Mouse (Mus musculus): Measurements from ENCODE around the gene Gsto1.
A peak's percentile ranks its signal among the peaks of the same experiment; 100 is the strongest.
"Not testable (repeated sequence)": the region's sequence is repeated elsewhere in the genome, so short reads cannot be mapped to it uniquely, and the experiment has no call there.

The Gsto1 gene

GRCm38 (mm10) chr19:47854796-47855783 is at the start of gene Gsto1:
TSS of gene Gsto1 (plus strand) at chr19:47854970.
- DNase-seq: peak; percentile 93 to 94

- no peak for DNase-seq
Observed at GRCm38 (mm10) chr19:47812091-47812490, 42.7 kb upstream of the Gsto1 start.

- no peak for DNase-seq
Observed at GRCm38 (mm10) chr19:47814721-47815120, 40.0 kb upstream of the Gsto1 start.

GRCm38 (mm10) chr19:47817692-47818091 is 37.1 kb upstream of the Gsto1 start:
- DNase-seq: no peak

GRCm38 (mm10) chr19:47820832-47821493 is 33.8 kb upstream of the Gsto1 start:
- DNase-seq: peak; percentile 63 to 67

GRCm38 (mm10) chr19:47821494-47821872 is 33.3 kb upstream of the Gsto1 start:
- no peak for DNase-seq

- DNase-seq: peak in 1 of 2 experiments; percentile 45
Observed at GRCm38 (mm10) chr19:47822143-47822796, 32.5 kb upstream of the Gsto1 start.

- DNase-seq: no peak
Observed at GRCm38 (mm10) chr19:47824026-47824425, 30.7 kb upstream of the Gsto1 start.

GRCm38 (mm10) chr19:47829913-47830450 is 24.8 kb upstream of the Gsto1 start:
- DNase-seq: no peak

- no peak for DNase-seq
Observed at GRCm38 (mm10) chr19:47831111-47831510, 23.7 kb upstream of the Gsto1 start.

GRCm38 (mm10) chr19:47832316-47832715 is 22.5 kb upstream of the Gsto1 start:
- DNase-seq: no peak

GRCm38 (mm10) chr19:47834614-47835013 is 20.2 kb upstream of the Gsto1 start:
- DNase-seq: no peak

- no peak for DNase-seq
Observed at GRCm38 (mm10) chr19:47835776-47836175, 19.0 kb upstream of the Gsto1 start.

- DNase-seq: peak; percentile 28 to 74
Observed at GRCm38 (mm10) chr19:47836701-47837526, 17.9 kb upstream of the Gsto1 start.

GRCm38 (mm10) chr19:47837527-47837901 is 17.3 kb upstream of the Gsto1 start:
- no peak for DNase-seq

- not testable (repeated sequence) for DNase-seq
Observed at GRCm38 (mm10) chr19:47841234-47841633, 13.5 kb upstream of the Gsto1 start.

GRCm38 (mm10) chr19:47849735-47850134 is 5.0 kb upstream of the Gsto1 start:
- DNase-seq: no peak

- not testable (repeated sequence) for DNase-seq
Observed at GRCm38 (mm10) chr19:47852131-47852530, 2.6 kb upstream of the Gsto1 start.

GRCm38 (mm10) chr19:47853053-47853452 is 1.7 kb upstream of the Gsto1 start:
- no peak for DNase-seq

- no peak for DNase-seq
Observed at GRCm38 (mm10) chr19:47853951-47854795, 597 bp upstream of the Gsto1 start.
